Mouse (Mus musculus) heart, postnatal 0 days (tissue): Measurements from ENCODE around the gene Acvr2a.

Source experiments
- CTCF ChIP-seq: IDR thresholded peaks from 2 replicates; pipeline ENCODE4 v1.5.1; 2016; ENCODE audit warnings: antibody characterized with exemption, control low read depth, low read depth
- EP300 ChIP-seq: IDR thresholded peaks from 2 replicates; pipeline ENCODE4 v1.6.1; 2016; ENCODE audit warnings: antibody characterized with exemption, low read depth

GRCm38 (mm10) chr2:48949743-48950251, 135.9 kb downstream of the Acvr2a start:
- TF ChIP-seq CTCF (no peak), EP300 (no peak)
